Mouse (Mus musculus) thymus, postnatal 25 days (tissue): ENCODE data around the gene Cdk5r1.

Experiments
- DNase-seq: peaks from one replicate; pipeline ENCODE4 v3.0.0; 2022

Cdk5r1 gene

DNA sequence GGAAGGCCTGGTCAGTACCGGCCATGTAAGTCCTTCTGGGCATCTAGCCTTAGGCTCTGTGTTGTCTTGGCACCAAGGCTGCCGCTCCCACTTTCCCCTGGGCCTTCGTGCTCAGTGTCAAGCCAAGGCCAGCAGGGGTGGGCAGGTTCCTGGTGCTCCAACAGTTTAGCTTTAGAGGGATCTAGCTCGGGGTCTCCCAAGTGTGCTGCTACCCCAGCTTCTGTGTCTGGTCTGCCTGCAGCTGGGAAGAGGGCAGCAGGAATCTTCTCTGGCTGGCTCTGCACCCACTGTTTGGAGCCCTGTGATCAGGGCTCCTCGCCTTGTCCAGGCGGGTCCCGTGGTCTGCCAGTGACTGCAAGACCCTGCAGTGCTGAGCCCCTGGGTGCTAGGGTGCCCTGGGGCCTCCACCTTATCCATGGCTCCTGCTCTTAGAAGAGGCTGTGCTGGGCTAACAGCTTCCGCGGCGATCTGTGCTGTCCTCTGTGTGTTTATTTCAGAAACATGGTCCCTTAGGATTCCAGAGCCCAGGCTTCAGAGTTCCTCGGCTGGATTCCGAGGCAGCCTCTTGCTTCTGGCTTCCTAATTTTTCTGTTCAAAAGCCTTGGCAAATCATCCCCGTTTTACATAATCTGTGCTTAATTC, 4.7 kb downstream of the Cdk5r1 start:
- DNase-seq: no peak

- no peak for DNase-seq
Measured at GRCm38 (mm10) chr11:80482347-80482746, 5.5 kb downstream of the Cdk5r1 start.

DNA sequence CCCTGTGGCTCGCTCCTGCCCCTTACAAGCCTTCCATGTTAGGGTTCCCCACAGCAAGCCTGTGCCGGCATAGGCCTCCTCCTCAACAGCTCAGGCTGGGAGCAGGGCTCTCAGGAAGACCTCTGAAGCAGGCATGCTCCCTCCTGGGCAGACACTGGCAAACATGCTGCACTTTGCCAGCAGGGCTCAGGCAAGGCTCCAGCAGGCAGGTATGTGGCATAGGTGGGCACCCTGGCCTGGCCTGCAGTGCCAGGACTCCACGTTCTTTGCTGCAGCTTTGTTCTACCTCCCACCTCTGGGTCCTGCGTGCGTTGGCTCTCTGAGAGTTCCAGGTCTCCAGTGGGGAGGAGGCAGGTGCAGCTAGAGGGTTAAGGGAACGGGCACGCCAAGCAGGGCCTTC, 6.1 kb downstream of the Cdk5r1 start:
- DNase-seq: no peak

DNA sequence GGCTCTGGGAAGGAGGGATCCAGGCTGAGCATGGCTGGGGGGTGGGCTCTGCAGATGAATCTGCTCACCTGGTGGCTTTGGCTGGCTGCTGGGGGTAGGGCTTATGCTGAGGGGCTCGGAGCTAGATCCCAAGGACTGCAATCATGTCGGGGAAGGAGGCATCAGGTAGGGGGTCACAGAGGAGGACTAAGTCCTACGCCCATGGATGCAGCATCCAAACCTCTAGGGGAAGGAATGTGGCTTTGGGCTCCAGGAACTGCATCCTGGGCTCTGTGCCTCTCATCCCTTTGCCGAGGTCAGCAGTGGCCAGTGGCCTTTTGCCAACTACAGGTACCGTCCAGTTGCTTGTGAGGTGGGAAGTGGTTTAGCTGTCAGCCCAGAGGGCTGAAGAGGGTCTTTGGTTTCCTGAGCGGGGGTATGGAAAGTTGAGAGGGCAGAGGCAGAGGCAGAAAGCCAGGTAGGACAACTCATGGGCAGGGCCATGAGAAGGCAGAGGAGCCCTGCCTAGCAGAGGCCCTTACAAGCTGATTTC, 6.8 kb downstream of the Cdk5r1 start:
- no peak for DNase-seq

DNA sequence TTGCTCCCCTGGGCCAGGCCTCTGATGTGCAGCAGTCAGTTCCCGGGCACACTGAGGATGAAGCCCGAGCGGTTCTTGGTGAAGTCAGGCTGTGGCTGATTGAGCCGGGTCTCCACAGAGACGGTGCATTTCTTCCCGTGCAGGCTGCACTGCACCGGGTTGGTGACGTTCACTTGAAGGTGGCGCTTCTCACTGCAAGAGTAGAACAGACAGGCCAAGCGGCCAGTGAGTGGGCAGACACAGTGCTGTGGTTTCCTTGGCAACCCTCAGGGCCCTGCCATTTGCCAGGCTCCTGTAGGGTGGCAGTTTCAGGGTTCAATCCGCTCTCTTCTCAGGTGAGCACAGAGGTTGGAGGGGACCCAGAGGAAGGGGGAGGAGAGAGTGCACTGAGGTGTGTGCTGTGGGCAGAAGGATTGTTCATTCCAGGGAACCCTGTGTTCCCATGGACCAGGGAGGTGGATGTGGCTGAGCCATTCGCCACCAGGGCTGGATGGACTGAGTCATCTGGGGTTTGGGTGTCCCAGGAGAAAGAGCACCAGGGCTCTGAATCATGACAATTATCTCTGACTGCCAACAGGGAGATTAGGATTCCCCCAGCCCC, 7.5 kb downstream of the Cdk5r1 start:
- no peak for DNase-seq

DNA sequence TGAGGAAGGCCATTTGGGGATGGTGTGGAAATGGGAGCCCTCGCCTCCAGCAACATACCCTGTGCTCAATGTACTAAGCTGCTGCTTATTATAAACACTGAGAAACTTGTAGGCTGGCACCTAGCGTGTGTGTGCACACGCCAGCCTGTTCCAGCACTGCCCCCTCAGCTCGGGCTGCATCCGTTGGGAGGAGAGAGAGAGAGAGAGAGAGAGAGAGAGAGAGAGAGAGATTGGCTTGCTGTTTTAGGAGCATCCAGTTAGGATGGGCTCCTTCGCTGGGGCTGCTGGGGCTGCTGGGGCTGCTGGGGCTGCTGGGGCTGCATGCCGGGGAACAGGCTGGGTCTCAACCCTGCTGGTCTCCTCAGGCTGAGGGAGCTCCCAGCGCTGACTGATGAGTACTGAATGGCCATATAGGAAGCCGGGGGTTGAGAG, 8.3 kb downstream of the Cdk5r1 start:
- DNase-seq: no peak

DNA sequence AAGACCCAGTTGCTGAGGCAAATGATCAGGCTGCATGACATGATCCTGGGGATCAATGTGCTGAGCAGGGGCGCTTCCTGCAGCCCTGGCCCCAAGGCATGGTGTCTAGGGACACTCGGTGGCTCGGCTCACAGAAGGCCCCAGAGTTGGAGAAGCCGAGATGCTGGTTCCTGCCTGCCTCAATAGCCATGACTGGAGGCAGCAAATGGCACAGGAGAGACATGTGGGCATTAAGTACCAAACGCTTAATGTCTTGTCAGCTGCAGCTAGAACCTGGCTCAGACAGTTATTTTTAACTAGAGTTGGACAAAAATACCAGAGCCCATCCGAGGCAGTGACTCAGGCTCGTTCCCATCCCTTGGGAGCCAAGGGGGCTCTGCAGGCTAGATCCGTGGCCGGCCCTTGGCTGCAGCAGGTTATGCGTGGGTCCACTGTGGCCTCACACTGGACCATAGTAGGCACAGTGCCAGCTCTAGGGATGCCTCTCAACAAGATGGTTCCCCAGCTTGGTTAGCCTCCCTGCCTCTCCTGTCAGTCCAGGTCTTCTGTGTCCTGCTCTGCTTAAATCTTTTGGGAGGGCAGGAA, 8.9 kb downstream of the Cdk5r1 start:
- no peak for DNase-seq

DNA sequence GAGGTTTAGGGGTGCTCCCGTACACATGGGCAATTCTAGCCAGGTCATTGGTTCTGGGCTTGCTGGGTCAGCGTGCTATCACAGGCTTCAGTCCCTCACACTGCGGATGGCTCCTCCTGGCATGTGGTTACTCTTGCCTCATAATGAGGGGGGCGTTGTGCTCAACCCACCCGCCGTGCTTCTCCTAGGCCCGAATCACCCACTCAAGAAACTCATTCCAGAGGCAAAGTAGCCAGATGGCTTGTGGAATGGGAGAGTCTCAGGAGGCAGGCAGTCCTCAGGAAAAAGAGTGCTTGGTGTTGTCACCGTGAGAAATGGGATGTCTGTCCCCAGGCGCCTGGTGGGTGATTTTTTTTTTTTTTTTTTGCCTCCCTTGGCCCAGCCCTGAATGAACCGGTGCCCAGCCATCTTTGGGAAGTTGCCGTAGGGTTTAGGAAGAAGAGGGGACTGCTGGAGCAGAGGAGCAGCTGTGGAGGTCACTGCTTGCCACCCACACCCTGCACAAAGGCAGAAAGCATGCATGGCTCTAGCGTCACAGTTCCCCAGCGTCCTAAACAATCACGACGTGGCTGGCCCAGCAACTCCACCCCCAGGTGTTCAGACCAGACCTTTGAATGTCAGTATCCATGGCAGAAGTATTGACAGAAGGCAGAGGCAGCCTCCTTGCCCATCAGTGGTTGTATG, 11.2 kb downstream of the Cdk5r1 start:
- no peak for DNase-seq

GRCm38 (mm10) chr11:80489172-80489881, 12.5 kb downstream of the Cdk5r1 start:
- DNase-seq: peak; percentile 66

GRCm38 (mm10) chr11:80489882-80490196, 13.0 kb downstream of the Cdk5r1 start:
- DNase-seq: peak; percentile 55

DNA sequence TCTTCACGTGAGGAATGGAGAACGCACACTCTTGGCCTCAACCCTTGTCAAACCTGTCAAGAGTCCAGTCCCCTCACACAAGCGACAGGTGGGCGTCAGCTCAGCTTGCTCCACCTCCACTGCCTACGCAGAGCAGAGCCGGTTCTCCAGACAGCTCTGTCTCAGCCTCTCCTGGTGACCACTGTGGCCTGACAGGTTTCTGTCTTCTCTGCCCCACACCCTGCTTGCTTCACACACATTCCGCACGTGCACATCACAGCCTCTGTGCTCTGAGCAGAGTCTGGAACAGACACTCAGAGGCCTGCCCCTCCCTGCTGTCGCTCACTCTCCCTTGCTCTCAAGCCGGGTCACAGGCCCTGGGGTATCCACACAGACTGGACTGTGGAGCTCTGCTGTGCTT, 14.0 kb downstream of the Cdk5r1 start:
- no peak for DNase-seq

GRCm38 (mm10) chr11:80493186-80493585, 16.4 kb downstream of the Cdk5r1 start:
- DNase-seq: no peak

DNA sequence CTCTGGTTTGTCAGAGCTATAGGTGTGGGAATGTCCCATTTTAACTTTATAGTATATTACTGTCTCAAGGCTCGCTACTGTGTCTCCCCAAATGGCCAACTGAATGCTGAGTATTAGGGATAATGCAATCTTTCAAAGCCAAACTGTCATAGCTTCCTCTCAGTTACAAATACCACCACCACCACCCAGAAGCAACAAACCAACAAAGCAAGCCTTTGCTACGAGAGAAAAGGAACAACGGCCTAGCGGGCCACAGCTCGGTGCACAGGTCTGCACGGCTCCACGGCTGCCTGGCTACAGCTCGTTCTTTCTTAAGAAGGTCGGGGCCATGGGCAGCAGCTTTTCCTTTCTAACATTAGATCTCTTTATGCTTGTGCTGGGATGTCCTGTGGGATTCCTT, 18.0 kb downstream of the Cdk5r1 start:
- DNase-seq: no peak

DNA sequence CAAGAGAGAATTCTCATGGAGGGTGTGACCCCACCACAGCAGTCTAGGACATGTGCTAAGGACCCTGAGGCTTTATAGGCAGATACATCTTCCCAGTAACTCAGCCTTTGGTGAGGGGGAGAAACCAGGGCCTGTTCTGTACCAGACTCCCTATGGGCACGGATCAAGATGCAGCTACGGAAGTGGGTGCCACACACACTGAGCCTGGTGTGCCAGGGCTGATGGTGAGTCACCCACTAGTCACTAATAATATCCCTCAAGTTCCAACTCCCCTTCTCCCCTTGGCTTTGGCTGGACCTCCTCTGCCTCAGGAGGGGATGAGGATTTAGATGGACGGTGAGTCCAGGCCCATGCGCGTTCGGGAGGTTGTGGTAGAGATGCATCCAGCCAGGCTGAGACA, 19.1 kb downstream of the Cdk5r1 start:
- DNase-seq: no peak

GRCm38 (mm10) chr11:80496640-80497039, 19.8 kb downstream of the Cdk5r1 start:
- DNase-seq: no peak

GRCm38 (mm10) chr11:80497225-80497919, 20.5 kb downstream of the Cdk5r1 start:
- DNase-seq: no peak

DNA sequence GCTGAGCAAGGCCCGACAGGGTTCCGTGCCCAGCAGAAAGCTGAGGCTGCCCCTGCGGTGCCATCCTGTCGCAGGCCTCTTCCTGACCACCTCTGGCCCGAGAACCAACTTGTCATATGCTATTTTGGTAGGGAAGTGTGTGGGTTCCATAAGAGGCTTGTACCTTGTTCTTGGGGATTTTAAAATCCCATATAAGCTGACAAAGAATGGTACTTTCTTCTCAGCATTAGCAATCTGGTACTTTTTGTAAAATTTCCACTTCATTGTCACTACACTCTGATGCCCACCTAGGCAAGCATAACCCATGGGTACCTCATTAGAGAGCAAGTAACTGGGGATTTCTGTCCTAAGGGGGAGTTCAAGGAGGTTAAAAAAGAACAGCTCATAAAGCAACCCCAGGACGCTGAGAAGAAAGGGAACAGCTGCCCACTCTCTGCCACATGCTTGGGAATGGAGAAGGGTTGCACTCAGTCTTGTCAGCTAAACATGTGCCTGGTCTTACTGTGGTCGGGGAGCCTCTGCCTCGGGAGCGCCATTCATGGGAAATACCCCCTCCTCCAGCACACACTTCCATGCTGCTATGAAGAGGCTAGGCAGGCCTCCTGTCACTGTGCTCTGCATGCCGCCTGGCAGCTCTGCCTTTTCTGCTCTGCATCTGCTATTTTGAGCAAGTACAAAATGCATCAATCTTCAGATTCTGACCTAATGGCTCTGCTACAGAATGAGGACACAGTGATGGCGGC, 21.7 kb downstream of the Cdk5r1 start:
- DNase-seq: no peak

- DNase-seq: no peak
Measured at GRCm38 (mm10) chr11:80499550-80499952, 22.7 kb downstream of the Cdk5r1 start.

DNA sequence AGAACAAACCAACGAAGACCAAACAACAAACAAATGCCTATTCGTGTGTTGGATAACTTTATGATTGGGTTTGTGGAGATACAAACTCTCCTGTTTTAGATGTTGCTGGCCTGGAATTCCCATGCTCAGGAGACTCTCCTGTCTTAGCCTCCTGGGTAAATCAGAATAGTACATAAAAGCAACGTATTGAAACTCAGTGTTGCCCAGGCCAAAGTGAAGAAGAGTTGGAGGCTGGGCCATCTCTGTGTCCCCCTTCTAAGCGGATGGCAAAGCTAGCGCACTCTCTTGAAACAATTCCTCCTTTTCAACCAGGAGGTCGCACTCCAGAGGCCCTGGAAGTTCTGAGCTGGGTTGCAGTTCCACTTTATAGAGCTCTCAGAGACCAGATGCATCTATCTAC, 26.5 kb downstream of the Cdk5r1 start:
- DNase-seq: no peak

GRCm38 (mm10) chr11:80503726-80504452, 27.1 kb downstream of the Cdk5r1 start:
- peak; percentile 74 for DNase-seq
